Mouse (Mus musculus): ENCODE measurements around the gene Ptgs1. TPM values are rescaled to one million over a fixed set of nuclear protein-coding genes. Genes with fewer than 3 reads are reported as not detected.

Ptgs1 gene
- polyA plus RNA-seq, 1 experiment from 2014 or later, result 3.9 TPM

DNA sequence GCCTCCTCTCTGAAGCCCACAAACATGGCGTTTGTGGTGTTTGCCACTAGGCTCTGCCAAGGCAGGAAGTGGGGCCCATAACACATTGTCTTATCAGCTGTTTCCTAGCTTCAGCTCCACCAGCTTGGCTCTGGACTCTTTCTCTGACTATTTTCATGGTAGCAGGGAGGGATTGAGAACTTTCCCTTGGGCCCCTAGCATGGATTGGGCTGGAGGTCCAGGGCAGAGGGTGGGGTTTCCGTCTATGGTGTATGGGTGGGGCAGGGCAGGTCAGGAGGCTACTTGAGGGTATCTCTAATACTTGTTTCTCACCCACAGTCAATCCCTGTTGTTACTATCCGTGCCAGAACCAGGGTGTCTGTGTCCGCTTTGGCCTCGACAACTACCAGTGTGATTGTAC, 6.7 kb downstream of the Ptgs1 start:
- Histone ChIP-seq H3K4me1 (ENCODE audit: control insufficient read depth, insufficient read depth, low read length) (no peaks in the 10 kb centered on the region), H3K9ac (ENCODE audit: low read length) (no peak overlapping the region), H3K27me3 (ENCODE audit: control insufficient read depth, insufficient read depth, low read length) (no peaks in the 10 kb centered on the region), H3K9me3 (ENCODE audit: control insufficient read depth, low read length) (no peaks in the 10 kb centered on the region), H3K27ac (ENCODE audit: low read depth, low read length) (no peak overlapping the region), H3K36me3 (ENCODE audit: control insufficient read depth, insufficient read depth, low read length) (no peaks in the 10 kb centered on the region), H3K4me2 (ENCODE audit: low read depth) (no peak overlapping the region), H3K4me3 (ENCODE audit: low read depth, low read length) (no peak overlapping the region)
- DNase-seq (ENCODE audit: low spot score), result no peak
- ATAC-seq (ENCODE audit: insufficient read depth, low FRiP score, low TSS enrichment), result no peak
- 90% methylated on average over 5 of the region's 5 CpGs for WGBS

DNA sequence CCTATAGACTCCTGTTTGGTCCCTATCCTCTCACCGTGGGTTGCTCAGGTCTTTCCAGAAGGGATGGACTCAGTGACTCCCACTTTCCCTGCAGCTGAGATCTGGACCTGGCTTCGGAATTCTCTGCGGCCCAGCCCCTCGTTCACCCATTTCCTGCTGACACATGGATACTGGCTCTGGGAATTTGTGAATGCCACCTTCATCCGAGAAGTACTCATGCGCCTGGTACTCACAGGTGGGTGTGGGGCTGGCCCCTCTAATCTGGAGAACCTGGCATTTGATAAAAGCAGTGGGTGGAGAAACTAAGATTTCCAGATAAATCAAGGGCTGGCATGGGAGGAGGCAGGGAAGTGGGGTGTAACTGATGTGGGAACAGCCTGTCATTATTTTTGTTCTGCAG, 7.3 kb downstream of the Ptgs1 start:
- Histone ChIP-seq H3K36me3 (ENCODE audit: control insufficient read depth, insufficient read depth, low read length) (no peaks in the 10 kb centered on the region), H3K27me3 (ENCODE audit: control insufficient read depth, insufficient read depth, low read length) (no peaks in the 10 kb centered on the region), H3K4me2 (ENCODE audit: low read depth) (no peak overlapping the region), H3K4me3 (ENCODE audit: low read depth, low read length) (no peak overlapping the region), H3K9me3 (ENCODE audit: control insufficient read depth, low read length) (no peaks in the 10 kb centered on the region), H3K4me1 (ENCODE audit: control insufficient read depth, insufficient read depth, low read length) (no peaks in the 10 kb centered on the region), H3K27ac (ENCODE audit: low read depth, low read length) (no peak overlapping the region), H3K9ac (ENCODE audit: low read length) (no peak overlapping the region)
- ATAC-seq (ENCODE audit: insufficient read depth, low FRiP score, low TSS enrichment) (no peak), DNase-seq (ENCODE audit: low spot score) (no peak)
- 94% methylated on average over 6 of the region's 6 CpGs for WGBS

DNA sequence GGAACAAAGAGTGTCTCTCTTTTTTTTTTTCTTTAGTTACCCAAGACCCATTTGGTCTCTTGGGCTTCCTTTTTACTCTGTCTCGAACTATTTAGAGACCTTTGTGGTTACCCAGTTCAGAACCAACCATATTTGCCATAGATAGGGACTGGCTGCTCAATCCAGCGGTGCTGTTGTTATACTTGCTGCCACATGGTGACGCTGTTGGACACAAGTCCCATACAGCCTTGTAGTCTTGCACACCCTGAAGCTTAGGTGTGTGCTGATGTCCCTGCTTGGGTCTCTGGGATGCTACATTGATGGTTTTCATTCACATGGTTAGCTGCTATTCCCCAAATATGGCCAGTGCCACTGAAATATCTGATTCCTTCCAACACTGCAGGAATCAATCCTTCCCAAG, 8.2 kb downstream of the Ptgs1 start:
- Histone ChIP-seq H3K9ac (ENCODE audit: low read length) (no peak overlapping the region), H3K27ac (ENCODE audit: low read depth, low read length) (no peak overlapping the region), H3K4me2 (ENCODE audit: low read depth) (no peak overlapping the region), H3K4me3 (ENCODE audit: low read depth, low read length) (no peak overlapping the region), H3K27me3 (ENCODE audit: control insufficient read depth, insufficient read depth, low read length) (no peaks in the 10 kb centered on the region), H3K9me3 (ENCODE audit: control insufficient read depth, low read length) (no peaks in the 10 kb centered on the region), H3K4me1 (ENCODE audit: control insufficient read depth, insufficient read depth, low read length) (no peaks in the 10 kb centered on the region), H3K36me3 (ENCODE audit: control insufficient read depth, insufficient read depth, low read length) (no peaks in the 10 kb centered on the region)
- no peak for DNase-seq (ENCODE audit: low spot score)
- WGBS, result 73% methylated on average over 3 of the region's 3 CpGs
- ATAC-seq (ENCODE audit: insufficient read depth, low FRiP score, low TSS enrichment), result no peak

DNA sequence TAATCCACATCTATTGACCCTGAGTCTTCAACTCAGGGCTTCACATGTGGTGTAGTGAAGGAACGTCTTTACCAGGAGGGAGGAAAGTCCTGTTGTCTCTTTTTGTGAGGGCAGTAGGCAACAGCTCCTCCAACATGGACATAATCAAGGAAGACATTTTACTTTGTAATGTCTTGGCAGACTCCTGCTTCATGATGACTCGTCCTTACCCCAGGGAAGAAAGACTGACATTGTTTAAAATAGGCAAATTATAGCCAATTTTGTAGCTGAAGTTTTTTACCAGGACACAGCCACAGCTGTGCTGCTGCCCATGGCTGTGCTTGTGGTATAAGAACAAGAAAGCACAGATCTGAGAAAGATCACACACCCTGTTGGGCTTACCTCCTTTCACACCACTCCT, 8.7 kb downstream of the Ptgs1 start:
- Histone ChIP-seq H3K4me2 (ENCODE audit: low read depth) (no peak overlapping the region), H3K4me1 (ENCODE audit: control insufficient read depth, insufficient read depth, low read length) (no peaks in the 10 kb centered on the region), H3K36me3 (ENCODE audit: control insufficient read depth, insufficient read depth, low read length) (no peaks in the 10 kb centered on the region), H3K9ac (ENCODE audit: low read length) (no peak overlapping the region), H3K9me3 (ENCODE audit: control insufficient read depth, low read length) (no peaks in the 10 kb centered on the region), H3K27me3 (ENCODE audit: control insufficient read depth, insufficient read depth, low read length) (no peaks in the 10 kb centered on the region), H3K4me3 (ENCODE audit: low read depth, low read length) (no peak overlapping the region), H3K27ac (ENCODE audit: low read depth, low read length) (no peak overlapping the region)
- no peak for ATAC-seq (ENCODE audit: insufficient read depth, low FRiP score, low TSS enrichment)
- 79% methylated on average over 2 of the region's 2 CpGs for WGBS
- DNase-seq (ENCODE audit: low spot score), result no peak

- Histone ChIP-seq H3K4me3 (ENCODE audit: low read depth, low read length) (no peak overlapping the region), H3K27me3 (ENCODE audit: control insufficient read depth, insufficient read depth, low read length) (no peaks in the 10 kb centered on the region), H3K27ac (ENCODE audit: low read depth, low read length) (no peak overlapping the region), H3K4me2 (ENCODE audit: low read depth) (no peak overlapping the region), H3K9ac (ENCODE audit: low read length) (no peak overlapping the region), H3K9me3 (ENCODE audit: control insufficient read depth, low read length) (no peaks in the 10 kb centered on the region), H3K36me3 (ENCODE audit: control insufficient read depth, insufficient read depth, low read length) (no peaks in the 10 kb centered on the region), H3K4me1 (ENCODE audit: control insufficient read depth, insufficient read depth, low read length) (no peaks in the 10 kb centered on the region)
- WGBS, result 92% methylated on average over 13 of the region's 13 CpGs
- no peak for ATAC-seq (ENCODE audit: insufficient read depth, low FRiP score, low TSS enrichment)
- no peak for DNase-seq (ENCODE audit: low spot score)
These were observed 12.3 kb downstream of the Ptgs1 start for GRCm38 (mm10) chr2:36242514-36242913.

- DNase-seq (ENCODE audit: low spot score) (no peak), ATAC-seq (ENCODE audit: insufficient read depth, low FRiP score, low TSS enrichment) (no peak)
- H3K4me3 ChIP-seq (ENCODE audit: low read depth, low read length), result no peak overlapping the region
- no peak overlapping the region for H3K9ac ChIP-seq (ENCODE audit: low read length)
- no peaks in the 10 kb centered on the region for H3K4me1 ChIP-seq (ENCODE audit: control insufficient read depth, insufficient read depth, low read length)
- no peaks in the 10 kb centered on the region for H3K36me3 ChIP-seq (ENCODE audit: control insufficient read depth, insufficient read depth, low read length)
- H3K27ac ChIP-seq (ENCODE audit: low read depth, low read length), result no peak overlapping the region
- no peaks in the 10 kb centered on the region for H3K9me3 ChIP-seq (ENCODE audit: control insufficient read depth, low read length)
- no peak overlapping the region for H3K4me2 ChIP-seq (ENCODE audit: low read depth)
- 90% methylated on average over 9 of the region's 9 CpGs for WGBS
- H3K27me3 ChIP-seq (ENCODE audit: control insufficient read depth, insufficient read depth, low read length), result no peaks in the 10 kb centered on the region
These were observed 13.2 kb downstream of the Ptgs1 start for GRCm38 (mm10) chr2:36243296-36243891.

DNA sequence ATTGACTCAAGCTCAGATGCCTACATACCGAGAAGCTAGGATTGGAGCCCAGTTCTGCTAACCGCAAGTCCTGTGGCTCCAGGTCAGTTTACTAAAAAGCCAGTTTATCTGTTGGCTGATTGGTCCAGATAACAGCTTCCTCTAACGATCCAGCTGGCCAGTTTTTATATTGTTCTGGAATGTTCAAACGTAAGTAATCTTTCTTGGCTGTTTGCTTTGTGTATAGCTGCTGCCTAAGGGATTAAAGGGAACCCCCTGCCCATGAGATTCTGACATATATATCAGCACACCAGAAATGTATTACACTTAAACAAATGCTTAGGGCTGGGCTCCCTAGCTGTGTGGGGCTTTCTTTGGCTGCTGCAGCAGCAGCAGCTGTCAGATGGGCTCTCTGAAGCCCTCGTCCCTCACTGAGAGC, 13.7 kb downstream of the Ptgs1 start:
- Histone ChIP-seq H3K36me3 (ENCODE audit: control insufficient read depth, insufficient read depth, low read length) (no peaks in the 10 kb centered on the region), H3K27ac (ENCODE audit: low read depth, low read length) (no peak overlapping the region), H3K4me2 (ENCODE audit: low read depth) (no peak overlapping the region), H3K4me1 (ENCODE audit: control insufficient read depth, insufficient read depth, low read length) (no peaks in the 10 kb centered on the region), H3K9me3 (ENCODE audit: control insufficient read depth, low read length) (no peaks in the 10 kb centered on the region), H3K27me3 (ENCODE audit: control insufficient read depth, insufficient read depth, low read length) (no peaks in the 10 kb centered on the region), H3K9ac (ENCODE audit: low read length) (no peak overlapping the region), H3K4me3 (ENCODE audit: low read depth, low read length) (no peak overlapping the region)
- DNase-seq (ENCODE audit: low spot score), result no peak
- ATAC-seq (ENCODE audit: insufficient read depth, low FRiP score, low TSS enrichment), result no peak
- 76% methylated on average over 5 of the region's 5 CpGs for WGBS

DNA sequence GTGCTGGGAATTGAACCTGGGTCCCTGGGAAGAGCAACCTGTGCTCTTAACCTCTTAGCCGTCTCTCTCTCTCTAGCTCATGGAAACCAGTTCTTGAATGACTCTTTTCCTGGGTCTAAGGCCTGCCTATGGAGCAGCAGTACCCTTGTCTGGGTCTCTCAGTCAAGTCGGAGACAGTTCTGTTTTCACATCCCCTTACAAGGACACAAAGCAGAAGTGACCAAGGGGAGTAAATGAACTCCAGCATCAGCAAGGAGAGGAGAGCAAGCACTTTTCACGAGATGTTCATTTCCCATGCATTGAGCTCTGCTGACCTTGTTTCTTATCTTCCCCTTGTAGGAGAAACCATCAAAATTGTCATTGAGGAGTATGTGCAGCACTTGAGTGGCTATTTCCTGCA, 14.5 kb downstream of the Ptgs1 start:
- no peak overlapping the region for H3K4me3 ChIP-seq (ENCODE audit: low read depth, low read length)
- H3K36me3 ChIP-seq (ENCODE audit: control insufficient read depth, insufficient read depth, low read length), result no peaks in the 10 kb centered on the region
- WGBS, result 86% methylated on average over 3 of the region's 3 CpGs
- no peak overlapping the region for H3K27ac ChIP-seq (ENCODE audit: low read depth, low read length)
- ATAC-seq (ENCODE audit: insufficient read depth, low FRiP score, low TSS enrichment) (no peak), DNase-seq (ENCODE audit: low spot score) (no peak)
- H3K4me1 ChIP-seq (ENCODE audit: control insufficient read depth, insufficient read depth, low read length), result no peaks in the 10 kb centered on the region
- no peak overlapping the region for H3K9ac ChIP-seq (ENCODE audit: low read length)
- H3K27me3 ChIP-seq (ENCODE audit: control insufficient read depth, insufficient read depth, low read length), result no peaks in the 10 kb centered on the region
- no peaks in the 10 kb centered on the region for H3K9me3 ChIP-seq (ENCODE audit: control insufficient read depth, low read length)
- no peak overlapping the region for H3K4me2 ChIP-seq (ENCODE audit: low read depth)

DNA sequence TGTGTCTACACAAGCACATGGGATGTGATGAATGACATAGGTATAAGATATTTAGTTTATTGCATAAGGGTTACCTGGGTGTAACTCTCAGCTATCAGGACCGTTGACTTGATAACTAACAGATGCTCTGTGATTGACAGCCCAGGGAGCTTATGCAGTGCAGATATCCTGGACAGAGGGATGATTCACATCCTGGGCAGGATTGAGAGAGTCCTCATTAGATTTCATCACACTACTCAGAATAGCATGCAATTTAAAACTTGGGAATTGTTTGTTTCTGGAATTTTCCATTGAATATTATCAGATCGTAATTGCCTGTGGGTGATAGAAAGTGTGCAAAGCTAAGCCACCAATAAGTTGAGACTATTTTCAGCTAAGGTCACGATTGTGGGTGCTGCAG, 17.7 kb downstream of the Ptgs1 start:
- H3K4me3 ChIP-seq (ENCODE audit: low read depth, low read length), result no peak overlapping the region
- DNase-seq (ENCODE audit: low spot score) (no peak), ATAC-seq (ENCODE audit: insufficient read depth, low FRiP score, low TSS enrichment) (no peak)
- H3K36me3 ChIP-seq (ENCODE audit: control insufficient read depth, insufficient read depth, low read length), result no peaks in the 10 kb centered on the region
- 81% methylated on average over 3 of the region's 3 CpGs for WGBS
- no peak overlapping the region for H3K27ac ChIP-seq (ENCODE audit: low read depth, low read length)
- H3K27me3 ChIP-seq (ENCODE audit: control insufficient read depth, insufficient read depth, low read length), result no peaks in the 10 kb centered on the region
- no peaks in the 10 kb centered on the region for H3K9me3 ChIP-seq (ENCODE audit: control insufficient read depth, low read length)
- H3K4me2 ChIP-seq (ENCODE audit: low read depth), result no peak overlapping the region
- no peaks in the 10 kb centered on the region for H3K4me1 ChIP-seq (ENCODE audit: control insufficient read depth, insufficient read depth, low read length)
- H3K9ac ChIP-seq (ENCODE audit: low read length), result no peak overlapping the region

All from neural tube, embryonic 11.5 days (tissue).